Mouse (Mus musculus): ENCODE results near the gene A930004D18Rik. TPM values are rescaled to one million over a fixed set of nuclear protein-coding genes. Genes with fewer than 3 reads are reported as not detected.

The A930004D18Rik gene
- total and polyA plus RNA-seq, 3 experiments, result 0.39 to 1.8 TPM; not detected in 1

DNA sequence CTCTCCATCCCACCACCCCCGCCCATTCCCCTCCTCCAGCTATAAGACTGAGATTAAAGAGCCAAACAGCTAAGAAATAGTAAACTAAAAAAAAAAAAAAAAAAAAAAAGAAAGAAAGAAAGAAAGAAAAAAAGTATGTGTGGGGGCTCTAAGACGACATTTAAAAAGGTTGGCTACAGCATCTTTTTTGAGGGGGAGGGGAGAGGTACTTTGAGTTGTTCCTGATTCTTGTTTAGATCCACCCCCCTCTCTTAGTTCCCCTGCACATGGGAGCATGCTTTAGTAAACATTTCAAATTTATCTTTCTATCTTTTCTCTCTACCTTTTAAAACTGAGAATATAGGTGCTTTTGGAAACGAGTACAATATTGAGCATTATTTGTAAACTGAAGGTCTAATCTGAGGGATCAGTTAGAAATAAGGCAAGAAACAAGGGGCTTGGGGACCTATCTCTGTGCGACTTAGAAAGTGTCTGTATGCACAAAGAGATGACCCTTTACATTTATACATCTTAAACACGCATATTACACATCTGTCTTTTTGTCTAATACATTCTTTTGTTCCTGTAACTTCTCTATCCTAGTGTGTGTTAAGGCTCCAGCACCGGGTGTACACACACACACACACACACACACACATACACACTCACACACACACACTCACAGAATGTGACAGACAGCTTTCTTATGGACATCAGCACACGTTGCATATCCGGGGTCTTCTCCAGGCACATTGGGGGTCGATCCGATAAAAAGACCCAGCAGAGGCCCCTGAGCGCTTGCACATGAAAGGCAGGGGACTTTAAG lies 13.7 kb upstream of the A930004D18Rik start:
- H3K27me3 ChIP-seq (ENCODE audit: control insufficient read depth in 1 of 2, insufficient read depth in 2 of 2, low read length in 2 of 2), result peaks cover 6 to 11% of the 10 kb centered on the region in 2 experiments

GRCm38 (mm10) chr2:18050541-18050985 lies 13.0 kb upstream of the A930004D18Rik start:
- DNase-seq (ENCODE audit: low read depth, low spot score), result no peak
- H3K4me1 ChIP-seq (ENCODE audit: control insufficient read depth in 1 of 2, insufficient read depth in 2 of 2, low read length in 2 of 2), result peaks cover 0 to 9% of the 10 kb centered on the region in 2 experiments; a peak in 1 of 4 replicates
- H3K9me3 ChIP-seq (replicated peaks; ENCODE audit: insufficient read depth, low read length), result no peaks in the 10 kb centered on the region
- TF ChIP-seq MEF2A (IDR thresholded peaks at IDR 0.05; ENCODE audit: extremely low read depth, insufficient replicate concordance, low read depth, low read length, poor library complexity, severe bottlenecking) (no peak), NELFE (IDR thresholded peaks at IDR 0.05; ENCODE audit: low read depth, low read length) (no peak)
- H3K27me3 ChIP-seq (ENCODE audit: control insufficient read depth in 1 of 2, insufficient read depth in 2 of 2, low read length in 2 of 2), result peaks cover 12 to 16% of the 10 kb centered on the region in 2 experiments
- H3K36me3 ChIP-seq (ENCODE audit: control insufficient read depth in 1 of 2, insufficient read depth in 2 of 2, low read length in 2 of 2), result peaks cover 0 to 6% of the 10 kb centered on the region in 2 experiments; a peak in 1 of 4 replicates
- H3K27ac ChIP-seq (ENCODE audit: control insufficient read depth, low read depth, low read length), result no peak overlapping the region
- H3K9ac ChIP-seq (ENCODE audit: control insufficient read depth, low read depth, low read length, poor library complexity, severe bottlenecking), result no peak overlapping the region
- H3K79me2 ChIP-seq (ENCODE audit: control insufficient read depth, insufficient read depth, low read length, poor library complexity), result peaks cover 3% of the 10 kb centered on the region; the same call in 1 of the 2 replicates
- no peak overlapping the region for H3K4me3 ChIP-seq (ENCODE audit: control insufficient read depth in 1 of 2, insufficient read depth in 1 of 2, low read depth in 2 of 2, low read length in 2 of 2)

More for the DNA sequence above, 13.7 kb upstream of the A930004D18Rik start:
- Histone ChIP-seq H3K9ac (ENCODE audit: control insufficient read depth, low read depth, low read length, poor library complexity, severe bottlenecking) (no peak overlapping the region), H3K4me3 (ENCODE audit: control insufficient read depth in 1 of 2, insufficient read depth in 1 of 2, low read depth in 2 of 2, low read length in 2 of 2) (no peak overlapping the region), H3K9me3 (replicated peaks; ENCODE audit: insufficient read depth, low read length) (no peaks in the 10 kb centered on the region), H3K79me2 (ENCODE audit: control insufficient read depth, insufficient read depth, low read length, poor library complexity) (peaks cover 8% of the 10 kb centered on the region; the same call in 1 of the 2 replicates), H3K4me1 (ENCODE audit: control insufficient read depth in 1 of 2, insufficient read depth in 2 of 2, low read length in 2 of 2) (peaks cover 0 to 9% of the 10 kb centered on the region in 2 experiments; a peak in 1 of 4 replicates), H3K27ac (ENCODE audit: control insufficient read depth, low read depth, low read length) (no peak overlapping the region), H3K36me3 (ENCODE audit: control insufficient read depth in 1 of 2, insufficient read depth in 2 of 2, low read length in 2 of 2) (peaks cover 0 to 6% of the 10 kb centered on the region in 2 experiments; a peak in 1 of 4 replicates)
- no peak for DNase-seq (ENCODE audit: low read depth, low spot score)
- TF ChIP-seq POLR2A (IDR thresholded peaks at IDR 0.05; ENCODE audit: control insufficient read depth in 1 of 2, insufficient read depth in 1 of 2, low read depth in 1 of 2, low read length in 2 of 2, poor library complexity in 1 of 2), result no peak

DNA sequence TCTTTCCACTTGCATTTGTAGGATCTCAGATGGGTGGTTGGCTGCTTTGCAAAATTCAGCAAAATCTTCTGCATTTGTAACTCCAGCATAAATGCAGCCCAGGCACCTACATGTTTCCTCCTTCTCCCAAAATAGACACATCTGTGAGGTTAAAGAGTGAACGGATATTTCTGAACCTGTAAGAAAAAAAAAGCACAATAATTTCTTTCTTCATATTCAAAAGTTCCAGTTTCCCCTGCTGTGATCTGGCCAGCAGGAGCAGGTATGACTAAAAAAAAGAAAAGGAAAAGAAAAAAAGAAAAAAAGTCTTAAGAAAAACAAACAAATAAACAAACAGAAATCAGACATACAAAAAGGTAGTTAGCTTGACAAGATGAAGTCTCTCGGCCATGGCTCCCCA lies 12.5 kb upstream of the A930004D18Rik start:
- peaks cover 0 to 6% of the 10 kb centered on the region in 2 experiments; a peak in 1 of 4 replicates for H3K36me3 ChIP-seq (ENCODE audit: control insufficient read depth in 1 of 2, insufficient read depth in 2 of 2, low read length in 2 of 2)
- TF ChIP-seq GABPA (IDR thresholded peaks at IDR 0.05; ENCODE audit: low read depth, low read length), result no peak
- TF ChIP-seq SMC3 (IDR thresholded peaks at IDR 0.05; ENCODE audit: low read depth, low read length), result no peak
- no peak for TF ChIP-seq POLR2A (IDR thresholded peaks at IDR 0.05; ENCODE audit: control insufficient read depth in 1 of 2, insufficient read depth in 1 of 2, low read depth in 1 of 2, low read length in 2 of 2, poor library complexity in 1 of 2)
- TF ChIP-seq USF1 (IDR thresholded peaks at IDR 0.05; ENCODE audit: low read depth, low read length), result no peak
- no peak overlapping the region for H3K9ac ChIP-seq (ENCODE audit: control insufficient read depth, low read depth, low read length, poor library complexity, severe bottlenecking)
- peaks cover 3% of the 10 kb centered on the region; the same call in 1 of the 2 replicates for H3K79me2 ChIP-seq (ENCODE audit: control insufficient read depth, insufficient read depth, low read length, poor library complexity)
- no peak overlapping the region for H3K27ac ChIP-seq (ENCODE audit: control insufficient read depth, low read depth, low read length)
- peaks cover 12 to 16% of the 10 kb centered on the region in 2 experiments for H3K27me3 ChIP-seq (ENCODE audit: control insufficient read depth in 1 of 2, insufficient read depth in 2 of 2, low read length in 2 of 2)
- DNase-seq (ENCODE audit: low read depth, low spot score), result no peak
- H3K4me1 ChIP-seq (ENCODE audit: control insufficient read depth in 1 of 2, insufficient read depth in 2 of 2, low read length in 2 of 2), result peaks cover 0 to 4% of the 10 kb centered on the region in 2 experiments; a peak in 1 of 4 replicates
- H3K4me3 ChIP-seq (ENCODE audit: control insufficient read depth in 1 of 2, insufficient read depth in 1 of 2, low read depth in 2 of 2, low read length in 2 of 2), result no peak overlapping the region
- no peaks in the 10 kb centered on the region for H3K9me3 ChIP-seq (replicated peaks; ENCODE audit: insufficient read depth, low read length)
